Mouse (Mus musculus) T-helper 2 cell (primary cell): ENCODE results near the gene Igflr1.

Experiments
- in situ Hi-C: fragments of 300-600 bp; cut with MboI, MseI; formaldehyde crosslinking; loops from one replicate; pipeline ENCODE4 v1.15.1; 2025; ENCODE audit warnings: high pct_unique_total_duplicates

Gene Igflr1

DNA sequence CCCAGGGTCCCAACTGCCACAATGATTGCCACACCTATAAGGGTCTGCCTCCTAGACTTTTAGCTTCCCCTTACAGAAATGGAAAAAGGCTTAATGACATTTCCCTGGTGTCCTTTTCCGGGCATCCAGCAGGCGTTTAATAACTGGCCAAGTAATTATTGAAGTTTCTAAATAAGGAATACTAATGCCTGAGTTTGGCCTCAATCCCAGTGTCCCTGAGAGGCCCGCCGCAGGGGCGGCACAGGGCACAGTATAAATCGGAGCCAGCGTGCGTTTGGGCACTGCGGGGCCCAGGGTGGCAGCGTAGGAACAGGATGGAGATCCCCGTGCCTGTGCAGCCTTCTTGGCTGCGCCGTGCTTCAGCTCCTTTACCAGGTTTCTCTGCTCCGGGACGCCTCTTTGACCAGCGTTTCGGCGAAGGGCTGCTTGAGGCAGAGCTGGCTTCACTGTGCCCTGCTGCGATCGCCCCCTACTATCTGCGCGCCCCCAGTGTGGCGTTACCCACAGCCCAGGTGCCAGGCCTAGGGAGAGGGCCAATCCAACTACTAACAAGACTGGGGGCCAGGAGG is 12.1 kb upstream of the Igflr1 start:
- in situ Hi-C loops, result no loop called here

- in situ Hi-C loops, result no loop called here
These were observed 11.2 kb upstream of the Igflr1 start for GRCm38 (mm10) chr7:30553810-30554584.

- in situ Hi-C loops, result no loop called here
These were observed 8.2 kb upstream of the Igflr1 start for GRCm38 (mm10) chr7:30556894-30557536.

DNA sequence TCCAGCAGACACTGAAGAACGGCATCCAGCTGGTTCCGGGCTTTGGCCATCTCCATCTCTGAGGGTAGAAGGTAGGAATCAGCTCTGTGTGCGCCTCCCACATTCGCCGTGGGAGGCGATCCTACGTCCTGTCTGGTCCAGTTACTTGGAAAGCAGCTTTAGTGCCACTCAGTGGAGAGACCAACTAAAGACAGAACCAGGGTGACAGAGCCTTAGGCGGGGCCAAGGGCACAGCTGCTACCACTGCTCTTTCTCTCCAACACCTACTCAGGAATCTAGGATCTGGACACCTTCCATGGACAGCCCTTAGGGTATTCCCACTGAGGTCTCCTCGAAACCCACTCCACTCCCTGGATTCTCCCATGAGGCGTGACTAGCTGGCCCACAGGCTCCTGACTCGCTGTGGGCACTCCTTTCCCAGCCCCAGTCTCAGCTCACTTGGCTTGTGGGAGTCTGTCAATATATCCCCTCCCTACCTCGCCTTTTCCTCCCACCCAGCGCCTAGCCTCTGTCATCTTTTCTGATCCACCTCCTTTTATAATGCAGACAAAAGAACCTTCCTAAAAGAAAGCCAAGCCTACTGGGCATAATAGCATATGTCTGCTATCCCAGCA is 7.2 kb upstream of the Igflr1 start:
- in situ Hi-C loops, result no loop called here

GRCm38 (mm10) chr7:30558656-30559442 is 6.4 kb upstream of the Igflr1 start:
- in situ Hi-C loops, result no loop called here

DNA sequence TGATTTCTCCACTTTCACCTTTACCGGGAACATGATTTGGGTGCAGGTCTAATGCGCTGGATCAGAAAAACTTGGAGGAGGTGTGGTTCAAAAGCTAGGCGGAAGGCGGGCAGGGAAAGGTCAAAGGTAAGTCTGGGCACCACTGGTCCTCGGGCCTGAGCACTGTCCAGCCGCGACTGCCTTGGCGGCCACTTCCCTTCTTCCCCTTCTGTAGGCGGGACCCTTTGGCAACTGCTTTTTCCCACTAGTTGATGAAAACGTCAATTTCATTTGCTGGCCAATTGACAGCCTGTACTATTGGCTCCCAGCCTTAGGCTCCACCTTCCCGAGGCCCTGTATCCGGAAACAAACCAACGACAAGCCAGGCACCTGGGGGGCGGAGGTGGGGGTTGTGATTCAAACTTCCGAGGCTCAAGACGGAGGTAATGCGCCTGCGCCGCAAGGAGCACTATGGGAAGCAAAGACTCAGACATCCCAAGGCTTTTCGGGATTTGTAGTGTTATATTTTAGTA is 5.7 kb upstream of the Igflr1 start, which contains the start of gene Lin37:
TSS of gene Lin37 (minus strand) at position 396 of the 512 bp plus-strand sequence.
- in situ Hi-C loops, result no loop called here

GRCm38 (mm10) chr7:30560296-30560695 is 4.9 kb upstream of the Igflr1 start:
- in situ Hi-C loops, result no loop called here

DNA sequence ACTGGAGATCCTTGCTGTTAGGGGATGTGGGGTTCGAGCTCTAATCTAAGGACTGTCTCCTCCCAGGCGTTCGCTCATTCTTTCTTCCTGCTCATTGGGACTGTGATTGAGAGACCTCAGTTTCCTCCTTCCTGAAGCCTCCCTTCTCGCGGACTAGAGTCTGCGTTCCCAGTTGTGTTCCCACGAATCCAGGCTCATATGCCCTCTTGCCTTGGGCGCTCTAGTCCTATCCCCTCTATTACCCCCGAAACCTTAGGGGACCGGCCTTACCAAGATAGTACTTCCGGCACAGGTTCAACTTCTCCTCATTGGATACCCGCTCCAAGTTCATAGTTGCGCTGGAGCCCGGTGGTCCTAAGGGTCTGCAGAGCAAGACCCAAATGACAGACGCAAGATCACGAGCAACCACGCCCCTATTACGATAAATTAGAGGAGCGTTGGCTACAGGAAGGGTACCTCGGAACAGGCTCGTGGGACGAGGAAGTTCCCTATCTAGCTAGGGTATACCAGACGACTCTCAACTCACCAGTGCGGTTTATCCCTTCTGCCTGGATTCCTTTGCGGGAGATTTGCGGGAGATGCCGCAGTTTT is 2.6 kb upstream of the Igflr1 start:
- in situ Hi-C loops, result no loop called here

DNA sequence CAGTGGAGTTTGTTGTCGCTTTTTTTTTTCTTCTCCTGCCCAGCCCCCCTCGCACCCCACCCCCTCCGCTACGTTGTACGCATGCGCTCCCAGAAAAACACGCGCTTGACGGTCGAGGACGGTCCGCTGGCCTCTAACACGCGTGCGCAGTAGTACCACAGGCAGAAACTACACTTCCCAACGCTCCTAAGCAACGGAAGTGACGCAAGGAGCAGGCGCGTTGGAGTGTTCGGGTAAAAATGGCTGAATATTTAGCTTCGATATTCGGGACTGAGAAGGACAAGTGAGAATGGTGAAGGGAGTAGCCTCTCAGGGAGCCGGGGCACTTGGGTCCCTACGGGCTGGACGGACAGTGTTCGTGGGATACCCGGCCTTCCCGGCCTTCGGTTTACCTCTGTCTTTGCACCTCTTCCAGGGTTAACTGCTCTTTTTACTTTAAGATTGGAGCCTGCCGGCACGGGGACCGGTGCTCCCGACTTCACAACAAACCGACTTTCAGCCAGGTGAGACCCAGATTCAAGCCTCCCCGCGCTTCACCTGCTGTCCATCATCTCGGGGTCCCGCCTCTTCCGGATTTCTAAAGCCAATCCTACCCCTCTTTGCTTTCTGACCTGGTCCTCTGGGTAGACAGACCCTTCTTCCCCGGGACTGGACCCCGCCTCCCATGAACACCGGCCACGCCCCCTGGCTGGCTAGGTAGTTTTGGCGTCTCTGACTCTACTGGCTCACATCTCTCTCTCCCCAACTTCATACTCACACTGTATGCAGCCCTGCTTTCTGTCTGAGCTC is 1.9 kb upstream of the Igflr1 start, which contains the start of the genes U2af1l4, Gm49396 and Psenen:
TSS of gene U2af1l4 (plus strand) at position 185 of the 789 bp plus-strand sequence.
TSS of gene Gm49396 (plus strand) at position 228 of the 789 bp plus-strand sequence.
TSS of gene Psenen (minus strand) at position 511 of the 789 bp plus-strand sequence.
- in situ Hi-C loops, result no loop called here

DNA sequence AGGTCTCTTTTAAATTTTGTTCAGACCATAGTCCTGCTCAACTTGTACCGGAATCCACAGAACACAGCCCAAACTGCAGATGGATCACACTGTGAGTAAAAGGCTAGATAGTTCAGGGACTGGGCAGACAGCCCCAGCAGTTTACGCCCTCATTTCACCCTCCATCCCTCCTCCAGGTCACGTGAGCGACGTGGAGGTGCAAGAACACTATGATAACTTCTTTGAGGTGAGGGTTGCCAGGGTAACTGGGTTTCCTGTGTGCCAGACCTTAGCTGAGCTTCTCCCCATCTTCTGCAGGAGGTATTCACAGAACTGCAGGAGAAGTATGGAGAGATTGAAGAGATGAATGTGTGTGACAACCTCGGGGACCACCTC is 1.3 kb upstream of the Igflr1 start:
- in situ Hi-C loops, result no loop called here

DNA sequence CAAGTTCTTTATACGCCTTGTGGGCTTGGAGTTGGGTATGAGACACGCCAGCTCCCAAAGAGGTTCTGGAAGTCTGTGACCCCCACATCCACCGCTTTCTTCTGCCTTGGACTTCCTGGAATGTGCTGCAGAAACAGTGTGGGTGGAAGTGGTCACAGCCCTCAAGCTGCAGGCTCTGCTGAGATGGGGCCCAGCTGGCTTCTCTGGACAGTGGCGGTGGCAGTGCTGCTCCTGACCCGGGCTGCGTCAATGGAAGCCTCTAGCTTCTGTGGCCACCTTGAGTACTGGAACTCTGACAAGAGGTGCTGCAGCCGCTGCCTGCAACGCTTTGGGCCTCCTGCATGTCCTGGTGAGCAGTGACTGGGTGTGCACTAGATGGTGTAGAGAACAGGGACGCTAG is 806 bp downstream of the Igflr1 start:
- in situ Hi-C loops, result no loop called here

- in situ Hi-C loops, result no loop called here
These were observed 2.3 kb downstream of the Igflr1 start for GRCm38 (mm10) chr7:30567555-30567954.

DNA sequence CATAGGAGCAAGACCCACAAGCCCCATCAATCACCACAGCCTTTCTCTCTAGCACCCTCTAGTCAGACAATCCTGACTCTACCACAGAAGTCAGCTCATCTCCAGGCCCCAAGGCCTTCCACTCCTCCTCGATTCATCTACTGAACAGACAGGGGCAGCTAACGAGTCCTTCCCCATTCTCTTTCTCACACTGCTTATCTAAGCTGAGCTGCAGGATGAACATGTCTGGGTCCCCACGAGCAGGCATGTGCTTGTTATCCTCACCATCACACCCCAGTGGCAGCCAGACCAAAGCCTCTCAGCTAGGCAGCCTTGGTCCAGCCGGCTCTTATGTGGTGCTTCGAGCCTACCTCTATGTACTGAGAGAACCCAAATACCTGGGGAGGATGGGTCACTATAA is 7.2 kb downstream of the Igflr1 start:
- in situ Hi-C loops, result loop anchor here (10.0 kb wide), 1 partner anchor 1408 kb away; no protein-coding TSS in a partner anchor

DNA sequence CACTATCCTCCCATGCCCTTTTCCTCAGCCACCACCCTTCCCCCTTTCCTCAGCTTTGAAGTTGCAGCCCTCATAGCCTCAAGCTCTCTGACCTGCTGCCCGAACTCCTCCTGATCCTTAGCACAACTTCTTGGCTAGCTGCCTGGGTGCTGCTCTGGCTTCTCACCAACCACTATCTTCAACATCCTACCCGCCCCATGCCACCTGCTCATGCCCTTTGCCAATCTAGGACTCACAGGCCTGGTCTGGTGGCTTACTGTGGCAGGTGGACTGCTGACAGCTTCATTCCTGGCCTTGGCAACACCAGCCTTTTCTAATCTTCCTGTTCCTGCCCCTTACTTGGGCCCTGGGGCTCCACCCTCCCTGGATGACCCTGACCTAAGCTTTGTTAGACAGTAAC is 7.7 kb downstream of the Igflr1 start:
- in situ Hi-C loops, result loop anchor here (10.0 kb wide), 1 partner anchor 1408 kb away; no protein-coding TSS in a partner anchor

DNA sequence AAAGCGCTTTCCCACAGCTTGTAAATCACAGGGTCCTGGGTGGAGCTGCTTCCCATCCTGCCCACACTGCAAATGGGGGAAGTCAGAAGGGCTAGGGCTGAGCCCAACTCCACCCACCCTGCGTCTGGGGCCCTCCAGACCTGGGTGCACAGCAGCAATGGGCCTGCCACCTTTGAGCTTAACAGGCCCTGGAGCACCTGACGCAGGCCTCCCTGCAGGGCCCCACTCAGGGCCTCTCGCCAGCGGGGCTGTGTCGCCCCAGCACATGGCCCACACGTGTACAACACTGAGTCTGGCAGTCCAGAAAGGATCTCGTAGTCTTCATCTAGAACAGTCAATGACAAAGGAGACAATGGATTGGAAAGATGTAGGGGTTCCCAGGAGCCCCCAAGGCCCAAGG is 14.7 kb downstream of the Igflr1 start:
- in situ Hi-C loops, result loop anchor here (5.0 to 10.0 kb wide), 2 partner anchors 37 to 1415 kb away; no protein-coding TSS in a partner anchor

DNA sequence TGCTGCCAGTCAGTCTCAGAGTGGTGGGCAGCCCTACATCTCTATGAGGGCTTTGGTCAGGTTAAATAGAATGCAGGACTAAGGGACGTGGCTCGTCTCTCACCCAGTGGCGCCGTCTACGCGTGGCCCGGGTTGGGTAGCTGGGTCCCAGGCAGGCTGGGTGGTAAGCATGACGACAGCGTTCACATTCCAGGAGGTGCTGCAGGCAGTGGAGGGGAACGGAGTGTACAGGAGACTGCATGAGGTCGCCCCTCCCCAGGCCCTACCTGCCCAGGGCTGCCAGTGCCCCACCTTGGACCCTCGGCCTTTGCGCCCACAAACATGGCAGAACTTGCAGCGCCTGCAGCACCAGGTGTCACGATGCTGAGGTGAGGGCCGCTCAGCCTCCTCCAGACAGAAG is 16.3 kb downstream of the Igflr1 start:
- in situ Hi-C loops, result loop anchor here (5.0 kb wide), 1 partner anchor 36 kb away; no protein-coding TSS in a partner anchor

GRCm38 (mm10) chr7:30584339-30584738 is 19.1 kb downstream of the Igflr1 start:
- in situ Hi-C loops, result loop anchor here (5.0 kb wide), 1 partner anchor 33 kb away; no protein-coding TSS in a partner anchor

DNA sequence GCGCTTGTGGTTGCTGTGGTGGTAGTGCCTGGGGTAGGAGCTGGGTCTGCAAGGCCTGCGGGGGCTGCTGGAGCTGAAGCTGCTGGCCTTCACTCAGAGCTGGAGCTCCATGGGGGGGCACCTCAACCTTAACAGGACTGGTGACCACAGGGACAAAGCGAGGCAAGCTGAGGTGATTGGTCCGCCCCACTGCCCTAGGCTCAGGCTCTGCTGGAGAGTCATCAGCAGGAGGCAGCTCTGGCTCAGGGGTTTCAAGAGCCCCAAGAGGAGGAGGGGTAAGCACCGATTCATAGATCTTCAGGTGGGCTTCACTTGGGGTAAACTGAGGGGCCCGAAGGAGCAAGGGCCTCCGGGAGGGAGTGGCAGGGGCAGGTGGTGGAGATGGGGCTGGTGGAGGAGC is 19.9 kb downstream of the Igflr1 start:
- in situ Hi-C loops, result no loop called here

GRCm38 (mm10) chr7:30586455-30587020 is 21.3 kb downstream of the Igflr1 start:
- in situ Hi-C loops, result no loop called here
